Mouse (Mus musculus) liver, embryonic 15.5 days (tissue): ENCODE measurements around the gene Susd2. TPM values are rescaled to one million over a fixed set of nuclear protein-coding genes. Genes with fewer than 3 reads are reported as not detected.

Experiments used
- ATAC-seq: fragments of 200-750 bp; cut with Nextera tagmentation; 2 replicates; pipeline ENCODE4 v1.8.0; 2017; ENCODE audit warnings: moderate number of reproducible peaks, mild to moderate bottlenecking, moderate library complexity; ENCODE audit not compliant: insufficient read depth
- H3K27ac ChIP-seq: fragments of 300-500 bp; sonication (generic); replicated peaks from 2 replicates; pipeline ENCODE4 v1.5.1; 2015; ENCODE audit warnings: mild to moderate bottlenecking, inconsistent platforms
- H3K27me3 ChIP-seq: fragments of 300-500 bp; sonication (generic); 2 replicates; pipeline ENCODE4 v1.6.1; 2015; ENCODE audit warnings: mild to moderate bottlenecking, inconsistent platforms
- H3K36me3 ChIP-seq: fragments of 300-500 bp; sonication (generic); replicated peaks from 2 replicates; pipeline ENCODE4 v1.6.1; 2015; ENCODE audit warnings: moderate library complexity, mild to moderate bottlenecking, inconsistent platforms
- H3K4me1 ChIP-seq: fragments of 300-500 bp; sonication (generic); replicated peaks from 2 replicates; pipeline ENCODE4 v1.6.1; 2015; ENCODE audit warnings: inconsistent platforms
- H3K4me2 ChIP-seq: fragments of 300-500 bp; sonication (generic); 2 replicates; pipeline ENCODE4 v1.6.1; 2015; ENCODE audit warnings: moderate library complexity, mild to moderate bottlenecking, inconsistent platforms
- H3K4me3 ChIP-seq: fragments of 300-500 bp; sonication (generic); replicated peaks from 2 replicates; pipeline ENCODE4 v1.5.1; 2015; ENCODE audit warnings: mild to moderate bottlenecking, inconsistent platforms
- H3K9ac ChIP-seq: fragments of 300-500 bp; sonication (generic); 2 replicates; pipeline ENCODE4 v1.6.1; 2015; ENCODE audit warnings: moderate library complexity, mild to moderate bottlenecking, inconsistent platforms
- H3K9me3 ChIP-seq: fragments of 300-500 bp; sonication (generic); replicated peaks from 2 replicates; pipeline ENCODE4 v1.6.1; 2016; ENCODE audit warnings: inconsistent platforms
- WGBS: fragments of 180-500 bp; shearing (Covaris S2); methylation state at CpG from one replicate; pipeline ENCODE4 v1.1.7; 2015; ENCODE audit warnings: mixed read lengths; ENCODE audit not compliant: insufficient replicate concordance; 5-methylcytosine and 5-hydroxymethylcytosine counted together
- polyA plus RNA-seq: library from polyadenylated mRNA; unstranded; fragments of >200 nt; fragmentation: Nextera tagmentation; extraction: Ambion mirVana; gene quantifications from 2 replicates; pipeline ENCODE4 v1.2.1, GENCODE M21; 2015

Gene Susd2
- polyA plus RNA-seq, 1 experiment from 2014 or later, result 1.9 TPM

GRCm38 (mm10) chr10:75675594-75675993, 31.8 kb upstream of the Susd2 start:
- Histone ChIP-seq H3K9me3 (no peaks in the 10 kb centered on the region), H3K27ac (peak overlapping the region; percentile 48; the same call in 1 of the 2 replicates), H3K27me3 (no peaks in the 10 kb centered on the region), H3K9ac (no peak overlapping the region), H3K36me3 (peaks cover 54% of the 10 kb centered on the region), H3K4me3 (no peak overlapping the region), H3K4me1 (peaks cover 25% of the 10 kb centered on the region; the same call in 1 of the 2 replicates), H3K4me2 (no peak overlapping the region)
- 77% methylated on average over 8 of the region's 8 CpGs for WGBS
- no peak for ATAC-seq

- Histone ChIP-seq H3K4me1 (peaks cover 28% of the 10 kb centered on the region), H3K4me2 (no peak overlapping the region), H3K27ac (no peak overlapping the region), H3K9me3 (no peaks in the 10 kb centered on the region), H3K9ac (no peak overlapping the region), H3K36me3 (peaks cover 40% of the 10 kb centered on the region), H3K4me3 (no peak overlapping the region), H3K27me3 (peaks cover 34% of the 10 kb centered on the region)
- ATAC-seq, result no peak
- WGBS, result 91% methylated on average over 1 of the region's 1 CpGs
Observed at GRCm38 (mm10) chr10:75669936-75670335, 26.1 kb upstream of the Susd2 start.

DNA sequence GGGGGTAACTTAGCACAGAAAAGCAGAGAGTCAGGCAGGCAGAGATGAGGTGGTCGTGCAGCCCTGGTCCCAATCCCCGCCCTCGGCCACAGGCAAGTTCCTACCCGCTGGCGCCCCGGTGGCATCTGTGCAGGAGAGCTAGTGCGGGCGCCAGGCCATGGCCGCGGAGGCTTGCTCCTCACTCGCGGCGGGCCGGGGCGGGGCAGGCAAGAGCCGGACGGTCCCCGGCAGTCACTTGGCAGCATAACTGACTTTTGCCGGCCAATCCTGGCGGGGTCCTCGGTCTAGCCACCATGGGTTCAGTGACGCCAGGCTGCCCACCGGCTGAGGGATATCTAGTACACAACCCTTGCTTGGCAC, 24.1 kb upstream of the Susd2 start:
- Histone ChIP-seq H3K27me3 (peaks cover 34% of the 10 kb centered on the region), H3K4me1 (peaks cover 28% of the 10 kb centered on the region), H3K27ac (peak overlapping the region; percentile 55; the same call in 1 of the 2 replicates), H3K9ac (peak overlapping the region; percentile 65), H3K36me3 (peaks cover 44% of the 10 kb centered on the region), H3K4me2 (peak overlapping the region; percentile 96), H3K9me3 (no peaks in the 10 kb centered on the region), H3K4me3 (peak overlapping the region; percentile 70)
- WGBS, result 1% methylated on average over 23 of the region's 23 CpGs
- peak; percentile 68 for ATAC-seq

GRCm38 (mm10) chr10:75667115-75667910, 23.5 kb upstream of the Susd2 start:
- peak overlapping the region; percentile 96 for H3K4me2 ChIP-seq
- H3K9me3 ChIP-seq, result no peaks in the 10 kb centered on the region
- peaks cover 34% of the 10 kb centered on the region for H3K27me3 ChIP-seq
- peak overlapping the region; percentile 65 for H3K9ac ChIP-seq
- peak; percentile 67 for ATAC-seq
- peak overlapping the region; percentile 55 for H3K27ac ChIP-seq
- H3K4me3 ChIP-seq, result peak overlapping the region; percentile 70
- peaks cover 47% of the 10 kb centered on the region for H3K36me3 ChIP-seq
- peaks cover 28% of the 10 kb centered on the region for H3K4me1 ChIP-seq
- 1% methylated on average over 63 of the region's 63 CpGs for WGBS

DNA sequence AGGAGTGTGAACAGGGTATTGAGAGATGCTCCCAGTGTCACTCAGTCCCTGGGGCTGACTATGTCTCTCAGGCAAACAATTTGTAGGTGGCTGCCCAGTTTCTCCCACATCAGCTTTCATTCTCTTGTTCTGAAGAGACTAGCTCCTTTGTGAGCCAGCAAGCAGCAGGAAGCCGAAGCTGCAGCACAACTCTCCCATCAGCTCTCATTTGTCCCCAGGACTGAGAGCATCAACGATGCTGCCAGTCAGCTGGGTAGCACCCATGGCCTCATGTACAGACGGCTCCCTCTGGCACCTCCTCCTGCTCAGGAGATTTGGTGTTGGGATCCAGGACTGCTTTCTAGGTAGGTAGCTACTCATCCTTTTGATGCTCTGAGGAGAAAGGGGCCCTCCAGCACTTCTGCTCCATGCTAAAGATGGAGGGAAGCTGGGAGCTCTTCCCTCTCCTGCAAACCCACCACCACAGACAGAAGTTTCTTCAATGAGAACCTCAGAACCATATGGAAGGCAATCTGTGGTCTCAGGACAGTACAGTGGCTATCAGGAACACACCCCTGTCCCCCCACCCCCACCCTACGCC, 22.7 kb upstream of the Susd2 start:
- Histone ChIP-seq H3K4me3 (peak overlapping the region; percentile 70), H3K9me3 (no peaks in the 10 kb centered on the region), H3K36me3 (peaks cover 50% of the 10 kb centered on the region), H3K4me1 (peaks cover 28% of the 10 kb centered on the region), H3K4me2 (peak overlapping the region; percentile 96), H3K9ac (peak overlapping the region; percentile 65), H3K27me3 (peaks cover 34% of the 10 kb centered on the region), H3K27ac (no peak overlapping the region)
- 54% methylated on average over 4 of the region's 4 CpGs for WGBS
- no peak for ATAC-seq

- peaks cover 34% of the 10 kb centered on the region for H3K27me3 ChIP-seq
- H3K4me3 ChIP-seq, result no peak overlapping the region
- H3K36me3 ChIP-seq, result peaks cover 50% of the 10 kb centered on the region
- 78% methylated on average over 6 of the region's 6 CpGs for WGBS
- H3K9me3 ChIP-seq, result no peaks in the 10 kb centered on the region
- H3K4me1 ChIP-seq, result peaks cover 28% of the 10 kb centered on the region
- ATAC-seq, result no peak
- H3K4me2 ChIP-seq, result no peak overlapping the region
- H3K9ac ChIP-seq, result no peak overlapping the region
- H3K27ac ChIP-seq, result no peak overlapping the region
Observed at GRCm38 (mm10) chr10:75664673-75665270, 21.0 kb upstream of the Susd2 start.

- no peaks in the 10 kb centered on the region for H3K9me3 ChIP-seq
- H3K4me2 ChIP-seq, result no peak overlapping the region
- peaks cover 17% of the 10 kb centered on the region for H3K4me1 ChIP-seq
- peaks cover 13% of the 10 kb centered on the region for H3K27me3 ChIP-seq
- no peak overlapping the region for H3K27ac ChIP-seq
- no peak overlapping the region for H3K4me3 ChIP-seq
- no peak for ATAC-seq
- no peak overlapping the region for H3K9ac ChIP-seq
- WGBS, result 82% methylated on average over 4 of the region's 4 CpGs
- peaks cover 59% of the 10 kb centered on the region for H3K36me3 ChIP-seq
Observed at GRCm38 (mm10) chr10:75662575-75662974, 18.8 kb upstream of the Susd2 start.

DNA sequence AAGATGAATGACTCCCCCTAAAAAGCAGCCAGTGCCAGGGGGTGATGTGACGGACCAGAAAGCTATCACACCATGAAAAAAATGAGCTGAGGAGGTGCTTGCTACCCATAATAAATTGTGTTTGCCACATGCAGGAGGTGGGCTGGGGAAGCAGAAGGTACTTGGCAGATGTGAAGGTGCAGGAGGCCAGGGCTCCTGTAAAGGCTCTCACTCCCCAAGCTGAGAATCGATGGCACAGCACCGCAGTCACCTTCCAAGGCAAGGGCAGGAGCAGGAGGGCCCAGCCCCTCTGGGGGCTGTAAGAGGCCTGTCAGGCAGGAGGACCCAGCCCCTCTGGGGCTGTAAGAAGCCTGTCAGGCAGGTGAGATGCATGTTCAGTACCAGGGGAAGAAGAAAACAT, 18.1 kb upstream of the Susd2 start:
- Histone ChIP-seq H3K9ac (no peak overlapping the region), H3K4me3 (no peak overlapping the region), H3K9me3 (no peaks in the 10 kb centered on the region), H3K4me2 (no peak overlapping the region), H3K36me3 (peaks cover 66% of the 10 kb centered on the region), H3K27me3 (peaks cover 6% of the 10 kb centered on the region), H3K4me1 (peaks cover 10% of the 10 kb centered on the region), H3K27ac (no peak overlapping the region)
- no peak for ATAC-seq
- WGBS, result 81% methylated on average over 3 of the region's 3 CpGs

- no peak for ATAC-seq
- H3K27ac ChIP-seq, result no peak overlapping the region
- H3K4me3 ChIP-seq, result no peak overlapping the region
- H3K9ac ChIP-seq, result no peak overlapping the region
- H3K4me1 ChIP-seq, result peaks cover 5% of the 10 kb centered on the region; the same call in 1 of the 2 replicates
- peaks cover 3% of the 10 kb centered on the region; the same call in 1 of the 2 replicates for H3K27me3 ChIP-seq
- WGBS, result 85% methylated on average over 6 of the region's 6 CpGs
- H3K36me3 ChIP-seq, result peaks cover 71% of the 10 kb centered on the region
- no peak overlapping the region for H3K4me2 ChIP-seq
- no peaks in the 10 kb centered on the region for H3K9me3 ChIP-seq
Observed at GRCm38 (mm10) chr10:75661381-75661780, 17.6 kb upstream of the Susd2 start.

- H3K4me2 ChIP-seq, result no peak overlapping the region
- ATAC-seq, result no peak
- no peaks in the 10 kb centered on the region for H3K9me3 ChIP-seq
- no peaks in the 10 kb centered on the region for H3K27me3 ChIP-seq
- peaks cover 86% of the 10 kb centered on the region for H3K36me3 ChIP-seq
- no peaks in the 10 kb centered on the region for H3K4me1 ChIP-seq
- H3K27ac ChIP-seq, result no peak overlapping the region
- no peak overlapping the region for H3K9ac ChIP-seq
- WGBS, result 86% methylated on average over 7 of the region's 7 CpGs
- H3K4me3 ChIP-seq, result no peak overlapping the region
Observed at GRCm38 (mm10) chr10:75657772-75658171, 14.0 kb upstream of the Susd2 start.

DNA sequence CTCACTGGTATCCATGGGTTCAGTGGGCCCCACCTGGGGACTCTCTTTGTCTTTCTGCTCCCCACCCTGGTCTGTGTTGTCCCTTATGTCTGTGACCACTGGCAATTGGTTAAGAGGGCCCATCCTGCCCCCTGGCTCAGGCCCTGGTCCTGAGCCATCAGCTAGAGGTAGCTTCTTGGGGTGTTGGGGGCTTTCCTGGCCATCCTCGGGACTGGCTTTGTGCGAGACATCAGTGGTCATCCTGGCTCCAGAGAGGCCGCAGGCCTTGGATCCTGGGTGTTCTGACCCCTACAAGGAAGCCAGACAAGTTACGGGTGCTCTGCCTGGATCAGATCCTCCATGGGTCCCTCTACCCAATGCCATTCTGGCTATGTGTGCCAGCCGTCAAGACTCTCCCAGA, 13.4 kb upstream of the Susd2 start:
- 77% methylated on average over 5 of the region's 5 CpGs for WGBS
- Histone ChIP-seq H3K4me1 (no peaks in the 10 kb centered on the region), H3K27ac (no peak overlapping the region), H3K4me3 (no peak overlapping the region), H3K9me3 (no peaks in the 10 kb centered on the region), H3K27me3 (no peaks in the 10 kb centered on the region), H3K36me3 (peaks cover 86% of the 10 kb centered on the region), H3K9ac (no peak overlapping the region), H3K4me2 (no peak overlapping the region)
- ATAC-seq, result no peak
